In genomic region chr3:107733329-107733728, GRCm38 (mm10) we compare ENCODE assay signal across 18 mouse cellular contexts. TPM values are rescaled to one million over a fixed set of nuclear protein-coding genes. Genes with fewer than 3 reads are reported as not detected.
"Had no signal": no experiment of that assay in that cellular context is flagged by ENCODE, and none has a peak within 500 bp of the region (broad histone marks: within the 10 kb centered on the region; RNA-seq: fewer than 3 reads in every experiment).

No protein-coding gene starts in this region.

- H3K36me3 ChIP-seq: limb, embryonic 12.5 days; limb, embryonic 15.5 days had no signal

- H3K27ac ChIP-seq: limb, embryonic 12.5 days; limb, embryonic 15.5 days; liver, embryonic 14.5 days; stomach, postnatal 0 days had no signal

- H3K27me3 ChIP-seq: limb, embryonic 12.5 days; limb, embryonic 15.5 days had no signal

- DNase-seq: kidney, postnatal 14 days; kidney, postnatal 4 days; left cerebral cortex, postnatal 4 days; liver, postnatal 0 days; lung, postnatal 14 days; lung, postnatal 4 days; midbrain, embryonic 14.5 days; right cerebral cortex, postnatal 4 days; thymus, adult 2 months; thymus, postnatal 14 days; thymus, postnatal 4 days had no signal

- H3K9ac ChIP-seq: limb, embryonic 12.5 days; limb, embryonic 15.5 days; liver, embryonic 14.5 days; liver, postnatal 0 days had no signal

- H3K9me3 ChIP-seq: limb, embryonic 12.5 days; limb, embryonic 15.5 days had no signal

- ATAC-seq: liver, postnatal 0 days had no signal

- H3K4me3 ChIP-seq: limb, embryonic 12.5 days; limb, embryonic 15.5 days had no signal

- H3K4me2 ChIP-seq: limb, embryonic 12.5 days; limb, embryonic 15.5 days; liver, embryonic 11.5 days; midbrain, embryonic 11.5 days had no signal

RNA-seq across cellular contexts. Expression of gene Csf1, which starts 26.9 kb away (rescaled TPM):
- total RNA-seq: megakaryocyte-erythroid progenitor cell, adult 5-6 weeks had no signal
